Mouse (Mus musculus) ovary, adult 10 weeks (tissue): ENCODE measurements around the gene Gm15155. TPM values are rescaled to one million over a fixed set of nuclear protein-coding genes. Genes with fewer than 3 reads are reported as not detected.

Source experiments
- polyA plus RNA-seq: library from polyadenylated mRNA; stranded (reverse); fragments of 350-450 nt; fragmentation: Illumina TruSeq; extraction: RNeasy Lipid Tissue Mini Kit (QIAGEN cat#74804); gene quantifications from one replicate; pipeline ENCODE4 v1.2.3, GENCODE M21; 2014

Gm15155 gene
- not detected for polyA plus RNA-seq

GRCm38 (mm10) chrX:155624341-155624841, at the start of gene Gm15155:
Gm15155 (plus strand) TSS chrX:155624741.

GRCm38 (mm10) chrX:155623701-155624281, 750 bp upstream of the Gm15155 start, which contains the start of gene Ptchd1:
Ptchd1 (minus strand) TSS chrX:155623814.

Other genes starting within 250 kb of the Gm15155 start
- gene Ptchd1, start 927 bp upstream of the Gm15155 start, polyA plus RNA-seq: 0.88 TPM